Mouse (Mus musculus): ENCODE data around the gene Trmt61a. TPM values are rescaled to one million over a fixed set of nuclear protein-coding genes. Genes with fewer than 3 reads are reported as not detected.
A peak's percentile ranks its signal among the peaks of the same experiment; 100 is the strongest.

Trmt61a gene
- total RNA-seq, 2 experiments from 2014 or later = 7.3 to 7.9 TPM

DNA sequence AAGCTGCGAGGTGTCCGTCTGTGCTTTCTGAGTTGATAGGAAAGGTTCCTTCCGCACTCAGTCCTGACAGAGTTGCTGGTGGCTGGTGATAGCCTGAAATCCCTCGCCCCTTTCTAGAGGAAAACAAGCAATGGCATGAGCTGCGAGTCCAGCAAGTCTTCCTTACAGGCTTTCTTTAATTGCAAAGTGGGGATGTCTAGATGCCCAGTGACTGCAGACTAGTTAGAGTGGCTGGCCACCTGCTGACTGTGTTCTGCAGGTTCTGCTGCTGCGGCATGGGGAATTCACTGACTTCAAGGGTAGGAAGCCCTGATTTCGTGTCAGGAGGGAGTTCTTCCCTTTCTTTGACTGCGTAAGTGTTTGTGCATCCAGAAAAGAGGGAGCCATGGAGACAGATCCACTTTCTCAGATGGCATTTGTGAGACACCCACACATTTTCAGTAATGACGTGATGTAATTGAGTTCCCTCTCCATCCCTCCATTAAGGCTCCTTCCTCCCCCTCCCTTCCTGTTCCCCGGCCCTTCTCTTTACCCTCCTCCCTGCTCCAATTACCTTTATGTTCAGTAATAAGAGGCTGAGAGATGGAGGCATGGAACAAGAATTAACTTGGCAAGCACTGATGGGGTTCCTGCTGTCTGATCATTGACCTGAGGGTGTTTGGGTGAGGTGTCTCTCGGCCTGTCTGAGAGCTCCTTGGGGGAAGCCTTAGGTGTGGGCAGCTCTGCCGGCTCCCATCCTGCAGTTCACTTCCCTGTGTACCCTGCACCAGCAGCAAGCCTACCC, 47.6 kb downstream of the Trmt61a start:
- no peak for DNase-seq (ENCODE audit: low spot score in 2 of 2)

DNA sequence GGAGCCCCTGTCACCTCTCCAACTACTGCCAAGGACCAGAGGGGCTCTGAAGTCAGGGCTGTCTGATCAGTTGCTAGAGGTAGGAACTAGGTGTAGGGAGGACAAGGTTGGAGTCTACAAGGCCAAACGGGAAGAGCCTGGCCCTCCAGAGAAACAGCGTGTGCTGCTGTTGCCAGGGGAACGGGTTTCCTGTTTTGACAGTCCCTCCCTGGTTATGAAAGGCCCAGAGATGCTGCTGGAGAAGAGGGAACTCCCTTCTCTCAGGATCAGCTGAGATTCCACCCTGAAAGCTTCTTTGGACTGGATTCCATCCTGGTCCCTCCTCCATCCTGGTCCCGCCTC, 48.2 kb downstream of the Trmt61a start:
- no peak for DNase-seq (ENCODE audit: low spot score in 2 of 2)

- DNase-seq (ENCODE audit: low spot score in 2 of 2) = no peak
Observed at GRCm38 (mm10) chr12:111727956-111728355, 50.1 kb downstream of the Trmt61a start.

DNA sequence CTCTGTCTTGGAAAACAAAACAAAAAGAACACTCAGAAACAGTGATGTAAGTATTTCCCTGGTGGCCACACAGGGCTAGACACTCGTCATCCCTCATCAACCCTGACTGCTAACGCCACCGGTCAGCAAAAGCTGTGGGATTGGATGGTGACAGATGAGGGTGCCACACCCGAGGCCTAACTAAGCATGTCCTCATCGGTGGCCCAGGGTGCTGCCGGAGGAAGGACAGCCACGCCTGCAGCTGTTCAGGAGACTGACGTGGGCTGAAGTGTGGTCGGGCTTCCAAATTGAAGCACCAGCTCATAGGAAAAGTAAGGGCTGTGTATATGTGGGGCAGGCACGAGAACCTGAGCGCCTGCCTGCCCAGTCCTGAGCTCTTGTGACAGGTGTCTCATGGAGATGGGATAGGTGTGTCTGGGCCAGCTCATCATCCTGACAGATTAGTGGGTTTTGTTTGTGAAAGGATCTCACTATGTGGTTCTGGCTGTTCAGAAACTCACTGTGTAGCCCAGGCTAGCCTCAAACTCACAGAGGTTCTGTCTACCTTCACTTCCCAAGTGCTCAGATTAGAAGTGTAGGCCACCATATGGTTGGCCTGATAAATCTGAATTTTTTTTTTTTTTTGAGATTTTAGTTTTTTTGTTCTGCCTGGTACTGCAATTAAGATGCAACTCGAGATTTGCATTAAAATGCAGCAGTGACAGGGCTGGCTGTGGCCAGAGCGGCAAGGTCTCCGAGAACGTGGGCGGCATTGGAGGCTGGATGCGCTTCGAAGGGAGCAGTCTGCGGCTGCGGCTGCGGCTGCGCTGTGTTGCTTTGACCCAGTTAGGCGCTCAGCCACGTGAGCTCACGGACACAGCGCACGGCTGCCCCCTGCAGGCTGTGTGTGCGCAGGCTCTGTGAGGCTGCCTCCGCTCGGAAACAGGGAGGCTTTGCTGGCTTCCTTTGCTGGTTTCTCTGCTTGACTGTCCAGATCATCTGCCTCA, 54.2 kb downstream of the Trmt61a start:
- DNase-seq (ENCODE audit: low spot score in 2 of 2) = peak; percentile 77 to 89

- no peak for DNase-seq (ENCODE audit: low spot score in 2 of 2)
Observed at GRCm38 (mm10) chr12:111732921-111733320, 55.0 kb downstream of the Trmt61a start.

Other genes with a start within 250 kb of the Trmt61a start
- 10 to 100 TPM in 1 of 2 experiments, 1 to 10 TPM in 1; 7.0 to 10.2 TPM for gene Tnfaip2, start 235.6 kb upstream of the Trmt61a start, total RNA-seq (2021)
- 1 to 10 TPM; 6.9 to 7.5 TPM for gene Gm266, start 192.3 kb upstream of the Trmt61a start, total RNA-seq (2021)
- 100 to 1,000 TPM; 157 to 160 TPM for gene Eif5, start 140.1 kb upstream of the Trmt61a start, total RNA-seq (2021)
- gene Mark3, start 103.6 kb upstream of the Trmt61a start, total RNA-seq (2021) = 10 to 100 TPM; 62.1 to 72.5 TPM
- 10 to 100 TPM; 48.6 to 61.8 TPM for gene Ckb, start 5.8 kb upstream of the Trmt61a start, total RNA-seq (2021)
- gene Bag5, start 35.2 kb downstream of the Trmt61a start, total RNA-seq (2021) = 10 to 100 TPM; 27.5 to 32.1 TPM
- 10 to 100 TPM; 36.1 to 40.1 TPM for gene Apopt1, start 35.2 kb downstream of the Trmt61a start, total RNA-seq (2021)
- gene Klc1, start 80.7 kb downstream of the Trmt61a start, total RNA-seq (2021) = 100 to 1,000 TPM; 117 to 120 TPM
- gene Xrcc3, start 135.8 kb downstream of the Trmt61a start, total RNA-seq (2021) = 1 to 10 TPM; 5.4 to 5.5 TPM
- 10 to 100 TPM; 35.8 TPM for gene Zfyve21, start 136.1 kb downstream of the Trmt61a start, total RNA-seq (2021)
- 10 to 100 TPM; 13.1 to 15.8 TPM for gene Ppp1r13b, start 230.0 kb downstream of the Trmt61a start, total RNA-seq (2021)

Measured in gastrocnemius, postnatal 4 days (tissue).